ENCODE assay signal across 29 mouse cellular contexts in the genomic region with DNA sequence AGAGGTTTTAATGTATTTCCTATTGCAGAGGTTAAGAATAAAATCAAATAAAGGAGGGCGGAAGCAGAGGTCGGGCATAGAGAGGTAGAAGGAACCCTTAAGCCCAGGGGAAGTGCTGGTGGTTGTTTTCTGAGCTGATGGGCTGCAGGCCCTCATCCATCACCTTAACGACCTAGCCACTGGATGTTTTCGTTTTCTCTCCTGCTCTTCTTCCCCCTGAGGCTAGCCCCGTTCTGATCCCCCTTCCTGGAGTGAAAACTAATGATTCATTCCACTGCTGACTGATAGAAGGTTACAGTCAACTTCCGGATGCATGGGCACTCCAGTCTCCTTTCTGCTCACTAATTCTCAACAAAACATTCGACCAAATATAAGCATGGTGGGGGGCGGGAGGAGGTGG.
DNase-seq lines count a peak whose midpoint lies in the region; ATAC-seq lines count a peak whose summit lies in the region.
"Had no signal": no experiment of that assay in that cellular context is flagged by ENCODE, and none has a peak within 500 bp of the region (broad histone marks: within the 10 kb centered on the region; RNA-seq: fewer than 3 reads in every experiment).

No protein-coding gene starts in this region.

- H3K9me3 ChIP-seq in kidney, embryonic 14.5 days (ENCODE audit: control insufficient read depth, low read length): no peaks in the 10 kb centered on the region
- H3K9me3 ChIP-seq in neural tube, embryonic 12.5 days: no peaks in the 10 kb centered on the region
- H3K9me3 ChIP-seq in hindbrain, embryonic 13.5 days: no peaks in the 10 kb centered on the region
- H3K9me3 ChIP-seq: G1E; heart, embryonic 15.5 days; limb, embryonic 13.5 days; liver, embryonic 12.5 days; stomach, embryonic 15.5 days had no signal

- no peaks in the 10 kb centered on the region for H3K36me3 ChIP-seq in kidney, embryonic 14.5 days (ENCODE audit: control insufficient read depth, insufficient read depth, low read length)
- no peaks in the 10 kb centered on the region for H3K36me3 ChIP-seq in neural tube, embryonic 12.5 days
- no peaks in the 10 kb centered on the region for H3K36me3 ChIP-seq in hindbrain, embryonic 13.5 days
- H3K36me3 ChIP-seq: G1E; heart, embryonic 15.5 days; limb, embryonic 13.5 days; liver, embryonic 12.5 days; stomach, embryonic 15.5 days had no signal

- DNase-seq in kidney, postnatal 10 days: no peak
- DNase-seq in neural tube, embryonic 10.5 days (ENCODE audit: extremely low spot score, low spot score): no peak
- DNase-seq in gastrocnemius, postnatal 36 days: no peak
- DNase-seq in left cerebral cortex, adult 8-10 months (ENCODE audit: low spot score in 2 of 2): no peak
- DNase-seq: adrenal gland, adult 2 months; B cell, adult 2 months; cerebellum, adult 11-12 months; cerebellum, postnatal 14 days; gastrocnemius, postnatal 25 days; heart, postnatal 36 days; kidney, adult 18-20 months; kidney, postnatal 36 days; layer of hippocampus, postnatal 36 days; lung, adult 18-20 months; lung, postnatal 10 days; right cerebral cortex, adult 18-20 months; right cerebral cortex, postnatal 4 days; thymus, postnatal 25 days had no signal

- ATAC-seq in kidney, embryonic 14.5 days (ENCODE audit: low FRiP score, low TSS enrichment): peak; percentile 48; the same call in 1 of the 2 replicates
- ATAC-seq in neural tube, embryonic 12.5 days (ENCODE audit: low FRiP score, low read depth): no peak
- ATAC-seq in hindbrain, embryonic 13.5 days (ENCODE audit: low FRiP score): no peak
- ATAC-seq: forebrain, embryonic 16.5 days; inflammation-experienced regulatory T-cells, adult 6 months; liver, embryonic 12.5 days; Patski had no signal

- peaks cover 18% of the 10 kb centered on the region for H3K4me1 ChIP-seq in kidney, embryonic 14.5 days (ENCODE audit: control insufficient read depth, insufficient read depth, low read length)
- peaks cover 60% of the 10 kb centered on the region for H3K4me1 ChIP-seq in neural tube, embryonic 12.5 days
- H3K4me1 ChIP-seq in hindbrain, embryonic 13.5 days (replicated peaks): peaks cover 46% of the 10 kb centered on the region
- H3K4me1 ChIP-seq: stomach, embryonic 15.5 days had no signal

- 16% methylated on average over 8 of the region's 8 CpGs for WGBS in kidney, embryonic 14.5 days
- 20% methylated on average over 8 of the region's 8 CpGs for WGBS in neural tube, embryonic 12.5 days
- 32% methylated on average over 8 of the region's 8 CpGs for WGBS in hindbrain, embryonic 13.5 days

- H3K27ac ChIP-seq in kidney, embryonic 14.5 days (ENCODE audit: low read depth, low read length): no peak overlapping the region; the same call in 1 of the 2 replicates
- peak overlapping the region; percentile 46; the same call in 1 of the 2 replicates for H3K27ac ChIP-seq in neural tube, embryonic 12.5 days
- peak overlapping the region; percentile 23; the same call in 1 of the 2 replicates for H3K27ac ChIP-seq in hindbrain, embryonic 13.5 days
- H3K27ac ChIP-seq: heart, embryonic 15.5 days; limb, embryonic 13.5 days; liver, embryonic 12.5 days; stomach, embryonic 15.5 days had no signal

- no peak overlapping the region for H3K4me2 ChIP-seq in kidney, embryonic 14.5 days (replicated peaks; ENCODE audit: low read depth, low read length)
- peak overlapping the region; percentile 5; the same call in 1 of the 2 replicates for H3K4me2 ChIP-seq in neural tube, embryonic 12.5 days (replicated peaks)
- no peak overlapping the region for H3K4me2 ChIP-seq in hindbrain, embryonic 13.5 days
- H3K4me2 ChIP-seq: heart, embryonic 15.5 days; limb, embryonic 13.5 days; liver, embryonic 12.5 days; stomach, embryonic 15.5 days had no signal

- no peak overlapping the region for H3K4me3 ChIP-seq in kidney, embryonic 14.5 days (ENCODE audit: low read length)
- H3K4me3 ChIP-seq in neural tube, embryonic 12.5 days: no peak overlapping the region
- H3K4me3 ChIP-seq in hindbrain, embryonic 13.5 days: no peak overlapping the region
- H3K4me3 ChIP-seq: heart, embryonic 15.5 days; limb, embryonic 13.5 days; liver, embryonic 12.5 days; stomach, embryonic 15.5 days had no signal

- no peaks in the 10 kb centered on the region for H3K27me3 ChIP-seq in kidney, embryonic 14.5 days (ENCODE audit: control insufficient read depth, insufficient read depth, low read length)
- H3K27me3 ChIP-seq in neural tube, embryonic 12.5 days (replicated peaks): no peaks in the 10 kb centered on the region
- no peaks in the 10 kb centered on the region for H3K27me3 ChIP-seq in hindbrain, embryonic 13.5 days
- H3K27me3 ChIP-seq: heart, embryonic 15.5 days; limb, embryonic 13.5 days; liver, embryonic 12.5 days; Patski; stomach, embryonic 15.5 days had no signal

- H3K9ac ChIP-seq in kidney, embryonic 14.5 days (ENCODE audit: low read depth, low read length): no peak overlapping the region
- peak overlapping the region; percentile 13; the same call in 1 of the 2 replicates for H3K9ac ChIP-seq in neural tube, embryonic 12.5 days
- H3K9ac ChIP-seq in hindbrain, embryonic 13.5 days: no peak overlapping the region
- H3K9ac ChIP-seq: heart, embryonic 15.5 days; limb, embryonic 13.5 days; liver, embryonic 12.5 days; stomach, embryonic 15.5 days had no signal

- intact Hi-C loops in gastrocnemius, postnatal 36 days (cut with DNase I): loop anchor here (5.0 to 10.0 kb wide), 2 partner anchors 92 to 204 kb away; a partner anchor contains a TSS
